Mouse (Mus musculus) layer of hippocampus, adult 2 months (tissue): ENCODE data around the gene Chd2. TPM values are rescaled to one million over a fixed set of nuclear protein-coding genes. Genes with fewer than 3 reads are reported as not detected.
"Not testable (repeated sequence)": the region's sequence is repeated elsewhere in the genome, so short reads cannot be mapped to it uniquely, and the experiment has no call there.

ENCODE experiments used
- DNase-seq, 2 experiments: peaks; one replicate each; pipeline ENCODE4 v3.0.0; 2022; ENCODE audit warnings: low spot score in 2 of 2
- H3K27ac ChIP-seq: fragments of 200-600 bp; 2 replicates; pipeline ENCODE4 v1.8.1; 2022
- H3K4me3 ChIP-seq: fragments of 200-600 bp; 2 replicates; pipeline ENCODE4 v1.8.1; 2022; ENCODE audit warnings: mild to moderate bottlenecking
- CTCF ChIP-seq: fragments of 200-600 bp; conservative IDR thresholded peaks from 2 replicates; pipeline ENCODE4 v1.8.1; 2022; ENCODE audit warnings: antibody characterized with exemption, mild to moderate bottlenecking, moderate library complexity
- total RNA-seq, 2 experiments: library from RNA; stranded (reverse); gene quantifications; 2 replicates each; pipeline ENCODE4 v1.2.3; 2021

The Chd2 gene
- total RNA-seq, 2 experiments from 2014 or later: 57.1 to 58.3 TPM

GRCm38 (mm10) chr7:73533457-73533856 is 8.2 kb downstream of the Chd2 start:
- Histone ChIP-seq H3K27ac (peak overlapping the region; percentile 73), H3K4me3 (no peak overlapping the region; the same call in 1 of the 2 replicates)
- no peak for DNase-seq
- no peak for TF ChIP-seq CTCF

- no peak overlapping the region; the same call in 1 of the 2 replicates for H3K4me3 ChIP-seq
- TF ChIP-seq CTCF: no peak
- peak overlapping the region; percentile 73 for H3K27ac ChIP-seq
- DNase-seq: no peak
These were observed 8.7 kb downstream of the Chd2 start for GRCm38 (mm10) chr7:73532916-73533315.

- peak overlapping the region; percentile 58 for H3K27ac ChIP-seq
- H3K4me3 ChIP-seq: no peak overlapping the region
- TF ChIP-seq CTCF: no peak
- DNase-seq: no peak
These were observed 9.5 kb downstream of the Chd2 start for GRCm38 (mm10) chr7:73532139-73532538.

GRCm38 (mm10) chr7:73531506-73532093 is 10.0 kb downstream of the Chd2 start:
- Histone ChIP-seq H3K4me3 (peak overlapping the region; percentile 6; the same call in 1 of the 2 replicates), H3K27ac (peak overlapping the region; percentile 58)
- no peak for DNase-seq
- TF ChIP-seq CTCF: no peak

GRCm38 (mm10) chr7:73530846-73531245 is 10.8 kb downstream of the Chd2 start:
- Histone ChIP-seq H3K4me3 (0 out of 2 replicates have a peak overlapping the region, but pooled peaks have one; percentile 6), H3K27ac (peak overlapping the region; percentile 58)
- DNase-seq: no peak
- no peak for TF ChIP-seq CTCF

GRCm38 (mm10) chr7:73530164-73530563 is 11.5 kb downstream of the Chd2 start:
- peak; percentile 37 to 53 for DNase-seq
- H3K27ac ChIP-seq: peak overlapping the region; percentile 58
- TF ChIP-seq CTCF: no peak
- no peak overlapping the region for H3K4me3 ChIP-seq

GRCm38 (mm10) chr7:73529261-73529660 is 12.4 kb downstream of the Chd2 start:
- no peak for TF ChIP-seq CTCF
- H3K27ac ChIP-seq: peak overlapping the region; percentile 58; the same call in 1 of the 2 replicates
- H3K4me3 ChIP-seq: no peak overlapping the region
- DNase-seq: no peak

GRCm38 (mm10) chr7:73528377-73528894 is 13.2 kb downstream of the Chd2 start:
- H3K4me3 ChIP-seq: not testable (repeated sequence)
- peak in 1 of 2 experiments; percentile 2 for DNase-seq
- H3K27ac ChIP-seq: 0 out of 2 replicates have a peak overlapping the region, but pooled peaks have one; percentile 58

- Histone ChIP-seq H3K4me3 (no peak overlapping the region), H3K27ac (no peak overlapping the region)
- DNase-seq: peak in 1 of 2 experiments; percentile 2
- no peak for TF ChIP-seq CTCF
These were observed 14.4 kb downstream of the Chd2 start for GRCm38 (mm10) chr7:73527225-73527624.

GRCm38 (mm10) chr7:73524454-73524952 is 17.1 kb downstream of the Chd2 start:
- peak; percentile 89 for TF ChIP-seq CTCF
- peak; percentile 61 to 69 for DNase-seq
- no peak overlapping the region; the same call in 1 of the 2 replicates for H3K4me3 ChIP-seq
- H3K27ac ChIP-seq: peak overlapping the region; percentile 88

- peak overlapping the region; percentile 88 for H3K27ac ChIP-seq
- H3K4me3 ChIP-seq: no peak overlapping the region
- no peak for DNase-seq
- no peak for TF ChIP-seq CTCF
These were observed 17.9 kb downstream of the Chd2 start for GRCm38 (mm10) chr7:73523608-73524259.

GRCm38 (mm10) chr7:73523183-73523582 is 18.4 kb downstream of the Chd2 start:
- TF ChIP-seq CTCF: no peak
- no peak overlapping the region for H3K4me3 ChIP-seq
- DNase-seq: no peak
- peak overlapping the region; percentile 46; the same call in 1 of the 2 replicates for H3K27ac ChIP-seq
